Mouse (Mus musculus) kidney, adult 2 months (tissue): ENCODE results near the gene Rsrc2.

Experiments used
- CTCF ChIP-seq: fragments of 200-500 bp; conservative IDR thresholded peaks from 2 replicates; pipeline ENCODE4 v1.5.1; 2011; ENCODE audit warnings: low read depth, mild to moderate bottlenecking, control low read depth, low read length, moderate library complexity, mixed read lengths; ENCODE audit not compliant: insufficient read depth, insufficient read length
- POLR2A ChIP-seq: fragments of 200-500 bp; IDR thresholded peaks from one replicate; pipeline ENCODE4 v1.6.1; 2011; ENCODE audit warnings: low read depth, low read length, control low read depth

DNA sequence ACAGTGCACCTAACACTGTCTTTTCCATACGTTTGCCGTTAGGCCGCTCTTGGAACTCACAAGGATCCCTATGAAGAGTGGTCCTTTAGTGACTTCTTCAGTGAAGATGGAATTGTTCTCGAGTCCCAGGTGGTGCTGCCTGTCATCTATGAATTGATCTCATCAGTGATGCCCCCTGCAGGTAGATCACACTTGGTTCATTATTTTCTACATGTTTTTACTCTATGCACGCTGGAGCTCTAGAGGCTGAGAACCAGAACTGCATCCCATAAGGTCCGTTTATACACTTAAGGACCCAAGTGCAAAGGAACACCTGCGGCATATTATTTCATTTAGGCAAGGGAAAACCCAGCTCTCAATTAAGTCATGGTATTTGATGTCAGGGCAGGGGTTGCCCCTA is 39.8 kb upstream of the Rsrc2 start:
- TF ChIP-seq CTCF (no peak), POLR2A (no peak)
